Mouse (Mus musculus) liver, embryonic 14.5 days (tissue): Measurements from ENCODE around the gene Acin1. TPM values are rescaled to one million over a fixed set of nuclear protein-coding genes. Genes with fewer than 3 reads are reported as not detected.

Experiments
- ATAC-seq: fragments of 200-750 bp; cut with Nextera tagmentation; 2 replicates; pipeline ENCODE4 v1.8.0; 2017; ENCODE audit warnings: moderate number of reproducible peaks, mild to moderate bottlenecking, moderate library complexity; ENCODE audit not compliant: insufficient read depth
- DNase-seq, 3 experiments: peaks; one replicate each; pipeline ENCODE4 v3.0.0-alpha.2; 2012 to 2013; ENCODE audit warnings: low read depth in 3 of 3, low spot score in 3 of 3
- H3K27ac ChIP-seq: fragments of 300-500 bp; sonication (generic); 2 replicates; pipeline ENCODE4 v1.5.1; 2014; ENCODE audit warnings: moderate library complexity, mild to moderate bottlenecking, control low read depth, inconsistent platforms
- H3K27me3 ChIP-seq: fragments of 300-500 bp; sonication (generic); 2 replicates; pipeline ENCODE4 v1.6.1; 2014; ENCODE audit warnings: mild to moderate bottlenecking, low read length, moderate library complexity; ENCODE audit not compliant: control insufficient read depth, insufficient read depth
- H3K36me3 ChIP-seq: fragments of 300-500 bp; sonication (generic); replicated peaks from 2 replicates; pipeline ENCODE4 v1.6.1; 2014; ENCODE audit warnings: low read depth; ENCODE audit not compliant: control insufficient read depth, insufficient read depth
- H3K4me1 ChIP-seq, 2 experiments: fragments of 200-500 bp in 1 of 2; fragments of 300-500 bp in 1 of 2; sonication (generic) in 1 of 2; replicated peaks; 2 replicates each; pipeline ENCODE4 v1.6.1; 2012 to 2014; ENCODE audit warnings: antibody characterized with exemption in 1 of 2, inconsistent platforms in 1 of 2, low read length in 1 of 2; ENCODE audit not compliant: control insufficient read depth in 2 of 2, insufficient read depth in 2 of 2
- H3K4me2 ChIP-seq: fragments of 300-500 bp; sonication (generic); 2 replicates; pipeline ENCODE4 v1.6.1; 2014; ENCODE audit warnings: low read depth, mild to moderate bottlenecking, control low read depth, moderate library complexity
- H3K4me3 ChIP-seq, 2 experiments: fragments of 200-500 bp in 1 of 2; fragments of 300-500 bp in 1 of 2; sonication (generic) in 1 of 2; 2 replicates each; pipeline ENCODE4 v1.5.1; 2012 to 2014; ENCODE audit warnings: low read depth in 2 of 2, low read length in 2 of 2, mild to moderate bottlenecking in 2 of 2, control low read depth in 1 of 2, inconsistent platforms in 1 of 2, moderate library complexity in 1 of 2; ENCODE audit not compliant: insufficient read depth in 1 of 2
- H3K9ac ChIP-seq: fragments of 300-500 bp; sonication (generic); replicated peaks from 2 replicates; pipeline ENCODE4 v1.6.1; 2014; ENCODE audit warnings: mild to moderate bottlenecking, control low read depth, moderate library complexity
- H3K9me3 ChIP-seq: fragments of 300-500 bp; sonication (generic); 2 replicates; pipeline ENCODE4 v1.6.1; 2016; ENCODE audit warnings: low read length, mixed read lengths; ENCODE audit not compliant: control insufficient read depth
- CTCF ChIP-seq: IDR thresholded peaks from 2 replicates; pipeline ENCODE4 v1.5.1; 2016; ENCODE audit warnings: antibody characterized with exemption, low read depth, control low read depth
- EP300 ChIP-seq: IDR thresholded peaks from 2 replicates; pipeline ENCODE4 v1.6.1; 2016; ENCODE audit warnings: antibody characterized with exemption, low read depth
- WGBS: fragments of 180-500 bp; shearing (Covaris S2); extraction: QIAGEN DNeasy Blood & Tissue Kit; methylation state at CpG from one replicate; pipeline ENCODE4 v1.1.7; 2014; ENCODE audit not compliant: insufficient replicate concordance; 5-methylcytosine and 5-hydroxymethylcytosine counted together
- polyA plus RNA-seq, 2 experiments: library from polyadenylated mRNA; depleted of rRNA in 1 of 2; stranded (reverse) in 1 of 2; unstranded in 1 of 2; fragments of >200 nt; fragmentation: Nextera tagmentation in 1 of 2; extraction: Ambion mirVana in 1 of 2; gene quantifications; 2 replicates each; pipeline versions ENCODE4 v1.2.1 to v1.2.3; 2012 to 2014

The Acin1 gene
- polyA plus RNA-seq, 2 experiments, result 43.2 to 64.5 TPM

DNA sequence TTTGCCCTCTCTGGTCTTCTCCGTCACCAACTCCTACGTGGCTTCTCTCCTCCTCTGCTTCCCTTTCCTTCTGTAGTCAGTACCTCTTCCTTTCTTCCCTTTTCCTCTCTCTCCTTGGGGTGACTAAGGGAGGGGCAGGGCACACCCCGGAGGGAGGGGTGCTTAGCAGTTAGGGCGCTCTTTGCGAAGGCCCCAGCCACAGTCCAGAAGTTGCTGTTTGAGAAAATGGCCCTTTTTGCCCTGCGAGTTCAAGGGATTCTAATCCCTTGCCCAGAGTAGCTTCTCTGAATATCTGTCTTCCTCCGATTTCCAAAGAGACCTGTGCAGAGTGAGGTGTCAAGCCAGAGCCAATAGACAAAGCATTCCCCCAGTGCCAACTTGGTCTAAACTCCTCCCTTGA, 25.3 kb upstream of the Acin1 start, which contains the start of gene Cebpe:
Gene Cebpe, minus strand, starts transcription at position 101 of the 400 bp plus-strand sequence.
- no peak for TF ChIP-seq EP300
- TF ChIP-seq CTCF, result no peak
- Histone ChIP-seq H3K4me1 (peaks cover 0 to 11% of the 10 kb centered on the region in 2 experiments; a peak in 1 of 4 replicates), H3K9me3 (no peaks in the 10 kb centered on the region), H3K9ac (no peak within 1 kb of the TSS; the same call in 1 of the 2 replicates), H3K27ac (no peak within 1 kb of the TSS; the same call in 1 of the 2 replicates), H3K4me3 (no peak within 1 kb of the TSS; a peak in 1 of 4 replicates), H3K27me3 (peaks cover 16% of the 10 kb centered on the region), H3K36me3 (no peaks in the 10 kb centered on the region), H3K4me2 (no peak within 1 kb of the TSS)
- no peak for ATAC-seq
- WGBS, result 59% methylated on average over 7 of the region's 7 CpGs
- DNase-seq, result no peak

DNA sequence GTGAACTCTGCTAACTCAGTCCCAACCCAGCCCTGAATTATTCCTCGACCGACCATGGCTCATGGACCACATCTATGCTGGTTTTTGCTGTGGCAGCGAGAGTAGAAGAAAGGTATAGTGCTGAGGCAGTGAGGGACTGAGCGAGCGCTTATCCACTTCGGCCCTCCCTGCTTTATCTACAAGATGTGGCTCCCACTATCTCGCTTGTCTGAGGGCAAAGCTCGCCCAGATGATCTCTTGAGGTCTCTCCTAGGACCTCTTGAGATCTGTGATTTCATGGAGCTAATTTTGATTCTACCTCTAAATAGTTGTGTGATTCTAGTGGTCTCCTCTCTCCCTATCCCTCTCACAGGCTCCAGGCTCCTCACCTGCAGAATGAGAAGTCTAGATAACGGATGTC, 22.3 kb upstream of the Acin1 start:
- WGBS, result 24% methylated on average over 9 of the region's 9 CpGs

DNA sequence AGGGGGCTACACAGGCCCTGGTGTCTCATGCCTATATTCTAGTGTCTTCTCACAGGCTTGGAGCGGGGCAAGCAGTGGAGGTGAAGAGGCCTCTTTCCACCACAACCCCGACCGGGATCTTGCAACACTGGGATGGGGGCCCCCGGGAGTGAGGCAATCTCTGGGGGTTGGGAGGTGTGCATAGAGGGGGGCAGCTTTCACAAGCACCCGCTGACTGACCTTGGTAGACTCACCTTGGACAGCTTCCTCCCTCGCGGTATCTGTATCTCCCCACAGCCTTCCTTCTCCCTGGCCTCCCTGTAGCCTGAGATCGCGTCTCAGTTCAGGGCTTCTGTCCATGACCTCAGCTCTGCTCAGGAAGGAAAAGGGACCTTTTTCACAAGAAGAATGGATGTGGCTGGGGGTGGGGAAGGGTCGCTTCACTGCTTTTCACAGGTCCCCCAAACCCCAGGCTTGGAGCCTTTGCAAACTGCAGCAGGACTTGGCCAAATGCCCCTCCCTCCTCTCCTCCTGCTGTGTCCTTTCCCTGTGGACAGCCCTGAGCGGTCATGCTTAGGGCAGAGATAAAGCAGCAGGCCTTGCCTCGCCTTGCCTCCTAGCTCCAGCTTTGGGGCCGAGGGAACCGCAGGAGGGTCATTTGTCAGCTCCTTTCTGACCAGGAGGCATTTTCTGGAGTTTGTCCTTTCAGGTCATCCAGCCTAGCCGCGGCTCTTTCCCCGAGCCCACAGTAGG, 20.0 kb upstream of the Acin1 start:
- H3K36me3 ChIP-seq, result no peaks in the 10 kb centered on the region
- WGBS, result 19% methylated on average over 17 of the region's 17 CpGs
- peaks cover 21 to 22% of the 10 kb centered on the region in 2 experiments for H3K4me1 ChIP-seq
- peaks cover 35% of the 10 kb centered on the region for H3K27me3 ChIP-seq
- no peak overlapping the region; the same call in 1 of the 2 replicates for H3K27ac ChIP-seq
- no peaks in the 10 kb centered on the region for H3K9me3 ChIP-seq
- H3K9ac ChIP-seq, result no peak overlapping the region
- H3K4me2 ChIP-seq, result peak overlapping the region; percentile 36
- no peak for DNase-seq
- TF ChIP-seq EP300, result no peak
- no peak for TF ChIP-seq CTCF
- H3K4me3 ChIP-seq, result no peak overlapping the region
- ATAC-seq, result no peak

More for the DNA sequence above, 22.3 kb upstream of the Acin1 start:
- Histone ChIP-seq H3K9me3 (no peaks in the 10 kb centered on the region), H3K4me3 (no peak overlapping the region), H3K9ac (no peak overlapping the region), H3K4me1 (peaks cover 21 to 24% of the 10 kb centered on the region in 2 experiments), H3K27ac (no peak overlapping the region), H3K4me2 (no peak overlapping the region), H3K36me3 (no peaks in the 10 kb centered on the region), H3K27me3 (peaks cover 19% of the 10 kb centered on the region)
- DNase-seq (no peak), ATAC-seq (no peak)
- no peak for TF ChIP-seq EP300
- TF ChIP-seq CTCF, result no peak

DNA sequence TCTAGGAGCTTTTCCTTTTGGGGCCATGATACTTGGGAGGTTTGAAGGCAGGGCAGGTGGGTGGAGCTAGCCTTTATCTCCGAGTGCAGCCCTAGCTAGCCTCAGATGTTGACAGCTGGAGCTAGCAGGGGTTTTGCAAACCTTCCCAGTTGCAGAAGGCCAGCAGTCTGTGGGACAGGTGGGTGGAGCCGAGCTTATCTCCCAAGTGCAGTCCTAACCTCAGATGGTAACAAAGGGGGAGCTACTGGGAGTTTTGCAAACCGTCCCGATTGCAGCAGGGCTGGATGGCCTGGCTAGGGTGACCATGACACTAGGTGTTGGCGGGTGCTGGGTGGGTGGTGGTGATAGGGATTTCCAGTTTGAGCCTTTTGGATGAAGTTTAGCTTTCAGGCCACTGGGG, 19.1 kb upstream of the Acin1 start:
- peak; percentile 95 for ATAC-seq
- DNase-seq, result peak; percentile 89 to 96 (median 94)
- Histone ChIP-seq H3K27me3 (peaks cover 35% of the 10 kb centered on the region), H3K9ac (no peak overlapping the region), H3K4me1 (peaks cover 21 to 22% of the 10 kb centered on the region in 2 experiments), H3K4me3 (no peak overlapping the region), H3K4me2 (peak overlapping the region; percentile 36), H3K36me3 (no peaks in the 10 kb centered on the region), H3K27ac (no peak overlapping the region), H3K9me3 (no peaks in the 10 kb centered on the region)
- WGBS, result 0% methylated on average over 5 of the region's 5 CpGs
- peak; percentile 31 for TF ChIP-seq CTCF
- TF ChIP-seq EP300, result peak; percentile 89

DNA sequence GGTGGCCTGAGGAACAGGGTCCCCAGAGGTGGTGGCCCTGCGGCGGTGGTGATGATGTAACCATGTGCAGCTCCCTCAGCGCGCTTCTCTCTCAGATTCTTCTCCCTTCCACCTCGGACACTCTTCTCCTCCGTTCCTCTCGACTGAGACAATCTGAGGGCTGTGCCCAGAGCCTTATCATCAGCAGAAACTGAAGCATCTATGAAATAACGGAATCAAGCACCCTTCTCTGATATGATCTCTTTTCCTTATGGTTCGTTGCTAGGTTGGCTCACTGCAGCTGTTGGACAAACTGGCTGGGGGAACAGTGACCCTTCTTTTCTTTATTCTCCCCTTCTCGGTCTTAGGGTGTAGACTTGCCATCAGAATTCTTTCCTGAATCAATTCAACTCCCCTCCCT, 16.5 kb upstream of the Acin1 start:
- Histone ChIP-seq H3K4me1 (peaks cover 21 to 22% of the 10 kb centered on the region in 2 experiments), H3K27ac (no peak overlapping the region), H3K27me3 (peaks cover 31% of the 10 kb centered on the region), H3K9ac (no peak overlapping the region), H3K4me3 (no peak overlapping the region), H3K9me3 (no peaks in the 10 kb centered on the region), H3K36me3 (no peaks in the 10 kb centered on the region), H3K4me2 (no peak overlapping the region)
- TF ChIP-seq EP300 (no peak), CTCF (no peak)
- 35% methylated on average over 10 of the region's 10 CpGs for WGBS
- ATAC-seq (no peak), DNase-seq (no peak)
